Mouse (Mus musculus) C2C12 (cell line): ENCODE results near the gene Krt18.

Source experiments
- CEBPB ChIP-seq: IDR thresholded peaks from one replicate; pipeline ENCODE4 v1.6.1; 2011; ENCODE audit warnings: low read depth, mild to moderate bottlenecking, control low read depth, moderate library complexity
- CTCF ChIP-seq: IDR thresholded peaks from one replicate; pipeline ENCODE4 v1.5.1; 2011; ENCODE audit not compliant: control insufficient read depth, insufficient read depth, insufficient read length
- MAX ChIP-seq: IDR thresholded peaks from one replicate; pipeline ENCODE4 v1.6.1; 2011; ENCODE audit warnings: mild to moderate bottlenecking, control low read depth
- MYOD1 ChIP-seq: IDR thresholded peaks from one replicate; pipeline ENCODE4 v1.6.1; 2011; ENCODE audit warnings: low read depth; ENCODE audit not compliant: control insufficient read depth, insufficient read length
- MYOG ChIP-seq: IDR thresholded peaks from one replicate; pipeline ENCODE4 v1.6.1; 2011; ENCODE audit not compliant: control insufficient read depth, insufficient read length; ENCODE audit errors: extremely low read depth
- USF1 ChIP-seq: IDR thresholded peaks from one replicate; pipeline ENCODE4 v1.6.1; 2011; ENCODE audit warnings: low read depth, mild to moderate bottlenecking, control low read depth, moderate library complexity

GRCm38 (mm10) chr15:102007097-102008069, 20.6 kb upstream of the Krt18 start:
- TF ChIP-seq CTCF (no peak), USF1 (no peak), CEBPB (no peak), MYOD1 (peak; percentile 55), MAX (peak; percentile 61), MYOG (no peak)
